Mouse (Mus musculus) forebrain, postnatal 0 days (tissue): ENCODE measurements around the gene Pnkd. TPM values are rescaled to one million over a fixed set of nuclear protein-coding genes. Genes with fewer than 3 reads are reported as not detected.

Source experiments
- ATAC-seq: fragments of 200-750 bp; cut with Nextera tagmentation; 2 replicates; pipeline ENCODE4 v1.8.0; 2017; ENCODE audit warnings: mild to moderate bottlenecking, moderate library complexity
- DNase-seq: peaks from one replicate; pipeline ENCODE4 v3.0.0-alpha.2; 2015
- H3K27ac ChIP-seq: fragments of 300-500 bp; sonication (generic); 2 replicates; pipeline ENCODE4 v1.5.1; 2014; ENCODE audit warnings: low read depth, mild to moderate bottlenecking, antibody characterized with exemption, low read length, moderate library complexity, mixed read lengths
- H3K27me3 ChIP-seq: fragments of 300-500 bp; sonication (generic); 2 replicates; pipeline ENCODE4 v1.6.1; 2014; ENCODE audit warnings: mild to moderate bottlenecking, low read length, mixed read lengths; ENCODE audit not compliant: insufficient read depth
- H3K36me3 ChIP-seq: fragments of 300-500 bp; sonication (generic); 2 replicates; pipeline ENCODE4 v1.6.1; 2014; ENCODE audit warnings: mild to moderate bottlenecking, moderate library complexity; ENCODE audit not compliant: insufficient read depth
- H3K4me1 ChIP-seq: fragments of 300-500 bp; sonication (generic); 2 replicates; pipeline ENCODE4 v1.6.1; 2014; ENCODE audit warnings: antibody characterized with exemption; ENCODE audit not compliant: insufficient read depth
- H3K4me2 ChIP-seq: fragments of 300-500 bp; sonication (generic); 2 replicates; pipeline ENCODE4 v1.6.1; 2014; ENCODE audit warnings: low read depth, mild to moderate bottlenecking, moderate library complexity
- H3K4me3 ChIP-seq: fragments of 300-500 bp; sonication (generic); 2 replicates; pipeline ENCODE4 v1.5.1; 2014; ENCODE audit warnings: low read depth, low read length, mixed read lengths
- H3K9ac ChIP-seq: fragments of 300-500 bp; sonication (generic); 2 replicates; pipeline ENCODE4 v1.6.1; 2014; ENCODE audit warnings: mild to moderate bottlenecking
- H3K9me3 ChIP-seq: fragments of 300-500 bp; sonication (generic); 2 replicates; pipeline ENCODE4 v1.6.1; 2016; ENCODE audit warnings: low read length
- CTCF ChIP-seq: sonication (generic); IDR thresholded peaks from 2 replicates; pipeline ENCODE4 v1.5.1; 2016; ENCODE audit warnings: antibody characterized with exemption, control low read depth, low read depth
- WGBS: fragments of 180-500 bp; shearing (Covaris S2); extraction: QIAGEN DNeasy Blood & Tissue Kit; methylation state at CpG from one replicate; pipeline ENCODE4 v1.1.7; 2014; 5-methylcytosine and 5-hydroxymethylcytosine counted together
- polyA plus RNA-seq: library from polyadenylated mRNA; unstranded; fragments of >200 nt; fragmentation: Nextera tagmentation; extraction: Ambion mirVana; gene quantifications from 2 replicates; pipeline ENCODE4 v1.2.1, GENCODE M21; 2015
- total RNA-seq: library from RNA; depleted of rRNA; stranded (reverse); fragments of >200 nt; gene quantifications from 2 replicates; pipeline ENCODE4 v1.2.3, GENCODE M21; 2014

Gene Pnkd
- total and polyA plus RNA-seq, 2 experiments from 2014 or later = 64.5 to 112 TPM

GRCm38 (mm10) chr1:74239618-74240017, 45.1 kb upstream of the Pnkd start:
- 50% methylated on average over 11 of the region's 11 CpGs for WGBS
- no peak for TF ChIP-seq CTCF

GRCm38 (mm10) chr1:74240311-74240710, 44.4 kb upstream of the Pnkd start:
- DNase-seq (no peak), ATAC-seq (no peak; the same call in 1 of the 2 replicates)
- Histone ChIP-seq H3K9me3 (no peaks in the 10 kb centered on the region), H3K27me3 (no peaks in the 10 kb centered on the region), H3K36me3 (no peaks in the 10 kb centered on the region), H3K4me2 (0 out of 2 replicates have a peak overlapping the region, but pooled peaks have one; percentile 19), H3K27ac (no peak overlapping the region), H3K4me1 (peaks cover 21% of the 10 kb centered on the region), H3K4me3 (no peak overlapping the region), H3K9ac (no peak overlapping the region)
- TF ChIP-seq CTCF = no peak
- 50% methylated on average over 6 of the region's 6 CpGs for WGBS

More at GRCm38 (mm10) chr1:74239618-74240017, 45.1 kb upstream of the Pnkd start:
- no peaks in the 10 kb centered on the region for H3K9me3 ChIP-seq
- no peak overlapping the region for H3K9ac ChIP-seq
- H3K4me3 ChIP-seq = peak overlapping the region; percentile 12
- peaks cover 21% of the 10 kb centered on the region for H3K4me1 ChIP-seq
- DNase-seq (no peak), ATAC-seq (no peak)
- H3K4me2 ChIP-seq = peak overlapping the region; percentile 67
- no peaks in the 10 kb centered on the region for H3K36me3 ChIP-seq
- no peaks in the 10 kb centered on the region for H3K27me3 ChIP-seq
- H3K27ac ChIP-seq = no peak overlapping the region

GRCm38 (mm10) chr1:74240832-74241231, 43.9 kb upstream of the Pnkd start:
- no peak for TF ChIP-seq CTCF
- WGBS = 79% methylated on average over 4 of the region's 4 CpGs

GRCm38 (mm10) chr1:74245525-74245924, 39.2 kb upstream of the Pnkd start:
- 89% methylated on average over 2 of the region's 2 CpGs for WGBS

More at GRCm38 (mm10) chr1:74240832-74241231, 43.9 kb upstream of the Pnkd start:
- Histone ChIP-seq H3K27me3 (no peaks in the 10 kb centered on the region), H3K4me2 (no peak overlapping the region), H3K36me3 (no peaks in the 10 kb centered on the region), H3K4me1 (peaks cover 21% of the 10 kb centered on the region), H3K4me3 (no peak overlapping the region), H3K9ac (no peak overlapping the region), H3K27ac (no peak overlapping the region), H3K9me3 (no peaks in the 10 kb centered on the region)
- ATAC-seq (no peak), DNase-seq (no peak)

DNA sequence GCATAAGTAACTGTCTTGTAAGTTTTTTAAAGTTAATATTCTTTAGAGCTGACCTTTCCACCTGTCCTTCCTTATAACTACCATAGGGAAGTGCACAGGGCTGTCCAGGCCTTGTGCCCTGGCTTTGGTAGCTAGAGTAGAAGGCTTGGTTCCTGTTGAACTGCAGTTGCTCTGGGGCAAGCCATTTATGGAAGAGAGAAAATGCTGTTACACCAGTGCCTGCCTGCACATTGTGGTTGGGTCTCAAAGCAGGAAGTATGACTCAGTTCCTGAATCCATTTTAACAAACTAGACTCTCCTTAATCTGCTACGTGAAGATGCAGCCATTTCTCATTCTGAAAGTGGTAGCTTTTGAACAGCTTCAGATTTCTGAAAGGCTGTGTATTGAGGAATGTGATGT, 35.9 kb upstream of the Pnkd start:
- Histone ChIP-seq H3K27me3 (no peaks in the 10 kb centered on the region), H3K4me1 (no peaks in the 10 kb centered on the region), H3K27ac (no peak overlapping the region), H3K9ac (no peak overlapping the region), H3K4me2 (no peak overlapping the region), H3K4me3 (no peak overlapping the region), H3K36me3 (peaks cover 36% of the 10 kb centered on the region), H3K9me3 (no peaks in the 10 kb centered on the region)
- TF ChIP-seq CTCF = no peak
- ATAC-seq = no peak
- WGBS = 83% methylated on average over 1 of the region's 1 CpGs
- no peak for DNase-seq

More at GRCm38 (mm10) chr1:74245525-74245924, 39.2 kb upstream of the Pnkd start:
- H3K4me3 ChIP-seq = no peak overlapping the region
- H3K27me3 ChIP-seq = no peaks in the 10 kb centered on the region
- H3K9ac ChIP-seq = no peak overlapping the region
- H3K27ac ChIP-seq = no peak overlapping the region
- no peaks in the 10 kb centered on the region for H3K9me3 ChIP-seq
- H3K36me3 ChIP-seq = peaks cover 16% of the 10 kb centered on the region
- TF ChIP-seq CTCF = no peak
- DNase-seq (no peak), ATAC-seq (no peak)
- H3K4me2 ChIP-seq = no peak overlapping the region
- no peaks in the 10 kb centered on the region for H3K4me1 ChIP-seq

- Histone ChIP-seq H3K9me3 (no peaks in the 10 kb centered on the region), H3K4me2 (no peak overlapping the region), H3K4me1 (no peaks in the 10 kb centered on the region), H3K27ac (no peak overlapping the region), H3K27me3 (no peaks in the 10 kb centered on the region), H3K9ac (no peak overlapping the region), H3K36me3 (peaks cover 42% of the 10 kb centered on the region), H3K4me3 (no peak overlapping the region)
- ATAC-seq (no peak), DNase-seq (no peak)
- 74% methylated on average over 5 of the region's 5 CpGs for WGBS
- TF ChIP-seq CTCF = no peak
Measured at GRCm38 (mm10) chr1:74249331-74249980, 35.3 kb upstream of the Pnkd start.

DNA sequence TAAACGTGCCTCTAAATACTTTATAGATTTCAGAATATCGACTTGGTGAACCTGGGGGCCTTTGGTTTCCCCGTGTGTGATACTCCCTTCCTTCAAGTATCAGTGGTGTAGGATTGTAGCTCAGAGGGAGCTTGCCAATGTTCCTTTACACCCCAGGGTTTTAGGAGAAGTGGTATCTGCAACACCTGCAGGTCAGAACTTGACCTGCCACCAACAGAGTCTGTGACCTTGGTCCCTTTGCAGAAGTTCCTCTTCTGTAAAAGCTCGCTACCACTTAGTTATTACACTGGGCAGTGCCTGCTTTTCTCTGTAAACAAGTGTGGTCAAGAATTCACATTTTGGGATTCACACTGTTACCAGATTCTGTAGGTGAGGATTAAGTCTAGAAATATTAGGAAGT, 34.6 kb upstream of the Pnkd start:
- ATAC-seq = no peak

More for the DNA sequence above, 34.6 kb upstream of the Pnkd start:
- no peak for TF ChIP-seq CTCF
- no peak overlapping the region for H3K27ac ChIP-seq
- no peaks in the 10 kb centered on the region for H3K9me3 ChIP-seq
- no peak overlapping the region for H3K4me3 ChIP-seq
- no peak overlapping the region for H3K4me2 ChIP-seq
- no peaks in the 10 kb centered on the region for H3K27me3 ChIP-seq
- no peak overlapping the region for H3K9ac ChIP-seq
- WGBS = 93% methylated on average over 4 of the region's 4 CpGs
- peaks cover 42% of the 10 kb centered on the region for H3K36me3 ChIP-seq
- DNase-seq = no peak
- H3K4me1 ChIP-seq = no peaks in the 10 kb centered on the region
